Mouse (Mus musculus): ENCODE measurements around the gene Hoxb9. TPM values are rescaled to one million over a fixed set of nuclear protein-coding genes. Genes with fewer than 3 reads are reported as not detected.

Gene Hoxb9
- polyA plus RNA-seq (2016; fragmentation: Nextera tagmentation; extraction: Ambion mirVana) = 0.06 TPM in 1 of 2 replicates, not detected in the other

DNA sequence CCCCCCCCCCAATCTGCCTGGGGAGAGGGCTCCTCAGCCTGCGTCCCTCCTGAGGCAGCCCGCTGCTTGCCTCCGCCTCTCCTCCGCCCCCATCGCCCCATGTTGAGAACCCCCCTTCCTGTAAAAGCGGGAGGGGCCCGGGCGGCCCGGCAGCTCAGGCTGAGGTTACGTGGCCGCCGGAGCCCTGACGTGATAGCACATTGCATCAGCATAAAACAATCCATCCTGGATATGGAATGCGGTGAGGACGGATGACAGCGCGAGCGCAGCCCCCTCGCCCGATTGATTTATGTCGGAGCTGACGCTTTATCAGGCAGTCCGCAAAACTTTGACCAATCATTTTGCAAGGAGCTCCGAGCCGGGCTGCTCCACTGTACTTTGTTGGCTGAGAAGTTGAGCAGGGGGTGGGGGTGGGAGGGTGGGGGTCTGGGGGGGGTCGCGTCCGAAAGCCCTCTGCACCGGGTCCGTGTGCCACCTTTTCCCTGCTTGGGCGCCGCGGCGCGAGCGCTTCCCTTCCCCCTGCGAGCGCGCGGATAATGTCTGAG, at the start of gene Hoxb9:
Hoxb9 (plus strand) TSS at position 462 of the 545 bp plus-strand sequence.
- ATAC-seq (ENCODE audit: insufficient number of reproducible peaks, low FRiP score) = no peak
- WGBS = under 1% methylated on average over 40 of the region's 40 CpGs
- Histone ChIP-seq H3K9me3 (replicated peaks) (no peaks in the 10 kb centered on the region), H3K4me3 (peak within 1 kb of the TSS; percentile 29), H3K4me2 (peak within 1 kb of the TSS; percentile 51), H3K9ac (no peak within 1 kb of the TSS), H3K27ac (ENCODE audit: poor library complexity, severe bottlenecking) (no peak within 1 kb of the TSS), H3K36me3 (no peaks in the 10 kb centered on the region), H3K4me1 (replicated peaks) (peaks cover 19% of the 10 kb centered on the region), H3K27me3 (replicated peaks) (peaks cover 96% of the 10 kb centered on the region)

GRCm38 (mm10) chr11:96223813-96224212, 47.4 kb upstream of the Hoxb9 start:
- H3K4me1 ChIP-seq (replicated peaks) = no peaks in the 10 kb centered on the region
- no peak overlapping the region for H3K9ac ChIP-seq
- no peak overlapping the region for H3K4me3 ChIP-seq
- no peak for ATAC-seq (ENCODE audit: insufficient number of reproducible peaks, low FRiP score)
- no peak overlapping the region for H3K27ac ChIP-seq (ENCODE audit: poor library complexity, severe bottlenecking)
- no peaks in the 10 kb centered on the region for H3K36me3 ChIP-seq
- H3K4me2 ChIP-seq = no peak overlapping the region
- H3K27me3 ChIP-seq (replicated peaks) = peaks cover 38% of the 10 kb centered on the region
- H3K9me3 ChIP-seq (replicated peaks) = peaks cover 17% of the 10 kb centered on the region; the same call in 1 of the 2 replicates
- 39% methylated on average over 2 of the region's 2 CpGs for WGBS

GRCm38 (mm10) chr11:96227676-96228075, 43.6 kb upstream of the Hoxb9 start:
- Histone ChIP-seq H3K4me1 (replicated peaks) (no peaks in the 10 kb centered on the region), H3K4me3 (no peak overlapping the region), H3K27ac (ENCODE audit: poor library complexity, severe bottlenecking) (no peak overlapping the region), H3K9me3 (replicated peaks) (peaks cover 12% of the 10 kb centered on the region; the same call in 1 of the 2 replicates), H3K36me3 (no peaks in the 10 kb centered on the region), H3K9ac (no peak overlapping the region), H3K27me3 (replicated peaks) (peaks cover 39% of the 10 kb centered on the region), H3K4me2 (no peak overlapping the region)
- WGBS = 67% methylated on average over 9 of the region's 9 CpGs
- no peak for ATAC-seq (ENCODE audit: insufficient number of reproducible peaks, low FRiP score)

DNA sequence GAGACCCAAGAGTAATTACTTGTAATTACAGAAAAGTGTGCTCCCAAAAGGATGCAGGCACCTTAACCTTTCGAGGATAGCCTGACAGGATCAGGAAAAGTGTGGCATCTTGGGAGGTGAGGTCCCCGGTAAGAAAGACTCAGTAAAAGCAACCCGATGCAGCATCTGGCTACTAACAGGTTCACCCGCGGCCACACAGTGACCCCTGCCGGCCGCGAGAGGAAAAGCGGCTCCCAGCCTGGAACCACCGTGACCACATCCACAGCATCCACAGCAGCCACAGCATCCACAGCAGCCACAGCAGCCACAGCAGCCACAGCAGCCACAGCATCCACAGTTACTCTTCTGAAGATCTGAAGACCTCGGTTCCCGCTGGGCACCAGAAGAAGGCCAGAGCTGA, 36.4 kb upstream of the Hoxb9 start:
- peaks cover 80% of the 10 kb centered on the region for H3K27me3 ChIP-seq (replicated peaks)
- H3K36me3 ChIP-seq = no peaks in the 10 kb centered on the region
- 2% methylated on average over 12 of the region's 12 CpGs for WGBS
- no peak for ATAC-seq (ENCODE audit: insufficient number of reproducible peaks, low FRiP score)
- H3K9ac ChIP-seq = no peak overlapping the region
- H3K9me3 ChIP-seq (replicated peaks) = no peaks in the 10 kb centered on the region
- no peak overlapping the region for H3K27ac ChIP-seq (ENCODE audit: poor library complexity, severe bottlenecking)
- no peak overlapping the region for H3K4me3 ChIP-seq
- H3K4me1 ChIP-seq (replicated peaks) = no peaks in the 10 kb centered on the region
- H3K4me2 ChIP-seq = no peak overlapping the region

- no peak for ATAC-seq (ENCODE audit: insufficient number of reproducible peaks, low FRiP score)
- no peak overlapping the region for H3K4me2 ChIP-seq
- no peaks in the 10 kb centered on the region for H3K4me1 ChIP-seq (replicated peaks)
- 2% methylated on average over 7 of the region's 7 CpGs for WGBS
- peaks cover 64% of the 10 kb centered on the region for H3K27me3 ChIP-seq (replicated peaks)
- H3K4me3 ChIP-seq = no peak overlapping the region
- no peaks in the 10 kb centered on the region for H3K9me3 ChIP-seq (replicated peaks)
- H3K9ac ChIP-seq = no peak overlapping the region
- no peak overlapping the region for H3K27ac ChIP-seq (ENCODE audit: poor library complexity, severe bottlenecking)
- H3K36me3 ChIP-seq = no peaks in the 10 kb centered on the region
Measured at GRCm38 (mm10) chr11:96240211-96240610, 31.0 kb upstream of the Hoxb9 start.

GRCm38 (mm10) chr11:96250901-96251300, 20.4 kb upstream of the Hoxb9 start:
- no peak for ATAC-seq (ENCODE audit: insufficient number of reproducible peaks, low FRiP score)
- 3% methylated on average over 14 of the region's 14 CpGs for WGBS

DNA sequence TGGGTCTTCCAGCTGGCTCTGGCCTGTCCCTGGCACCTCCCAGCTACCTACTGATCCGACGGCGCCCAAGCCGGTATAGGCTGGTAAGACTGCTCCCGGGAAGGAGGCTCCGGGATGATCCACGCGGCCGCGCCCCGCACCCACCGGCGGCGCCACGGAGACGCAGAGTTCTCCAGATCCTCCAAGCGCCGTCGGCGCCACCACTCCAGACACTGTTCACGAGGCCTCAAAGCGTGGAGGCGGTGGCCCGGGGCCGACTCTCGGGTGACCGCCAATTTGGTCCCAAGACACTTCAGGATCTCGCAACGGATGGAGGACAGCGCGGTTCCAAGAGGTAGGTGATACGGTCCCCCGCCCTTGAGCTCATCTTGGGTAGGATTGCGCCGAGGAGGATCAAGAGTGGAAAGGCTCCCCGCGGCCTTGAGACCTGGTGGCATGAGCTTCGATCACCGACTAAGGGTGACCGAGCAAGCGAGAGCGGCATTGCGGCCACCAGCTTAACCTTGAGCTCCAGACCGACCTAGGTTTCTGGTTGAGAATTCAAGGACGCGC, 19.7 kb upstream of the Hoxb9 start:
- Histone ChIP-seq H3K4me1 (replicated peaks) (peaks cover 3% of the 10 kb centered on the region; the same call in 1 of the 2 replicates), H3K36me3 (no peaks in the 10 kb centered on the region), H3K4me3 (peak overlapping the region; percentile 7; the same call in 1 of the 2 replicates), H3K27ac (ENCODE audit: poor library complexity, severe bottlenecking) (no peak overlapping the region), H3K9me3 (replicated peaks) (no peaks in the 10 kb centered on the region), H3K9ac (no peak overlapping the region), H3K27me3 (replicated peaks) (peaks cover 100% of the 10 kb centered on the region), H3K4me2 (peak overlapping the region; percentile 22)
- under 1% methylated on average over 46 of the region's 46 CpGs for WGBS
- ATAC-seq (ENCODE audit: insufficient number of reproducible peaks, low FRiP score) = no peak

More at GRCm38 (mm10) chr11:96250901-96251300, 20.4 kb upstream of the Hoxb9 start:
- no peak overlapping the region for H3K4me2 ChIP-seq
- H3K36me3 ChIP-seq = no peaks in the 10 kb centered on the region
- no peaks in the 10 kb centered on the region for H3K9me3 ChIP-seq (replicated peaks)
- peaks cover 99% of the 10 kb centered on the region for H3K27me3 ChIP-seq (replicated peaks)
- peaks cover 3% of the 10 kb centered on the region; the same call in 1 of the 2 replicates for H3K4me1 ChIP-seq (replicated peaks)
- H3K27ac ChIP-seq (ENCODE audit: poor library complexity, severe bottlenecking) = no peak overlapping the region
- H3K4me3 ChIP-seq = no peak overlapping the region
- H3K9ac ChIP-seq = no peak overlapping the region

DNA sequence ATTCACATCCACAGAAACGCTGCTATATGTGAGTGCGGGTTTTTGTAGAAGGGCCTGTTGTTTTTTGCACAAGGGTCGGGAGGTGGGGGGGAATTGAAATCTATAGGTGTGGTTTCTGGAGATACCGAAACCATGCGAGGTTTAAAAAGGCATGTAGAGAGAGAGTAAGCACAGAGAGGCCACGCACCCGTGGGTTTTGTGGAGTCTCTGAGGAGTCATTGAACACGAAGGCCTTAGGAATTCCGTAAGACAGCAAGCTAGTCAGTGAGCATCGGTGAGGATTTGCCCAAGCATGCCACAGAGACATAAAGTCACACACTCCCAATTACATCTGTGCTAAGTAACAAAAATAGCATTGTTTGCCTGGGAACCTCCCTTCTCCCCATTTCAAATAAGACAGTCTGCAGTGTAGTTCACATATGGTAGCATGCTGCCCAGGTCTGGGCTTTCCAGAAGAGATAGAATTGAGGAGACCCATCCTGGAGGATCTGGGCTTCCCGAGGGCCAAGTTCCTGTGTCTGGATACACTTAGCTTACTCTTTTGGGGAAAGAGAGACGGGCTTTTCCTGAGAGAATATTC, 18.6 kb upstream of the Hoxb9 start:
- WGBS = 6% methylated on average over 12 of the region's 12 CpGs
- no peak overlapping the region for H3K4me3 ChIP-seq

DNA sequence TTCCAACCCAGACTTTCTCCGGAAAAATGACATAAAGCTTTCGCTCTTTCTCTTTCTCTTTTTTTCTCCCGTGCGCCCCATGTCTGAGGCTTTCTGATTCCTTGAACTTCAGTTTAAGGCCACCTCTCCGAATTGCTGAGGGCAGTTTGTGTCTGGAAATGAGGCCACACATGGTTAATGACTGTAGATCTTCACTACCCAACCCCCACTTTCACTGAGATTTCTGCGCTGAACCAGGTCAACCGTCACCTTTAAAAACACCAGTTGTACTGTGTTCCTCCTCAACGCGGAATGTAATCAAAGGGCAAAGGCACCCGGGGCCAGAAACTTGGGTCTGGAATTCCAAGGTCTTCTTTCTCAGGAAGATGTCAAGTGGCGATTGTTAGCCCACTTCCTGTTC, 17.0 kb upstream of the Hoxb9 start:
- no peak overlapping the region for H3K4me2 ChIP-seq
- no peak for ATAC-seq (ENCODE audit: insufficient number of reproducible peaks, low FRiP score)
- peaks cover 3% of the 10 kb centered on the region; the same call in 1 of the 2 replicates for H3K4me1 ChIP-seq (replicated peaks)
- peaks cover 100% of the 10 kb centered on the region for H3K27me3 ChIP-seq (replicated peaks)
- no peaks in the 10 kb centered on the region for H3K9me3 ChIP-seq (replicated peaks)
- no peak overlapping the region for H3K27ac ChIP-seq (ENCODE audit: poor library complexity, severe bottlenecking)
- no peak overlapping the region for H3K4me3 ChIP-seq
- WGBS = 3% methylated on average over 11 of the region's 11 CpGs
- no peaks in the 10 kb centered on the region for H3K36me3 ChIP-seq
- H3K9ac ChIP-seq = no peak overlapping the region

More for the DNA sequence above, 18.6 kb upstream of the Hoxb9 start:
- Histone ChIP-seq H3K36me3 (no peaks in the 10 kb centered on the region), H3K9ac (no peak overlapping the region), H3K27me3 (replicated peaks) (peaks cover 100% of the 10 kb centered on the region), H3K27ac (ENCODE audit: poor library complexity, severe bottlenecking) (no peak overlapping the region), H3K9me3 (replicated peaks) (no peaks in the 10 kb centered on the region), H3K4me2 (no peak overlapping the region), H3K4me1 (replicated peaks) (peaks cover 3% of the 10 kb centered on the region; the same call in 1 of the 2 replicates)
- ATAC-seq (ENCODE audit: insufficient number of reproducible peaks, low FRiP score) = no peak

DNA sequence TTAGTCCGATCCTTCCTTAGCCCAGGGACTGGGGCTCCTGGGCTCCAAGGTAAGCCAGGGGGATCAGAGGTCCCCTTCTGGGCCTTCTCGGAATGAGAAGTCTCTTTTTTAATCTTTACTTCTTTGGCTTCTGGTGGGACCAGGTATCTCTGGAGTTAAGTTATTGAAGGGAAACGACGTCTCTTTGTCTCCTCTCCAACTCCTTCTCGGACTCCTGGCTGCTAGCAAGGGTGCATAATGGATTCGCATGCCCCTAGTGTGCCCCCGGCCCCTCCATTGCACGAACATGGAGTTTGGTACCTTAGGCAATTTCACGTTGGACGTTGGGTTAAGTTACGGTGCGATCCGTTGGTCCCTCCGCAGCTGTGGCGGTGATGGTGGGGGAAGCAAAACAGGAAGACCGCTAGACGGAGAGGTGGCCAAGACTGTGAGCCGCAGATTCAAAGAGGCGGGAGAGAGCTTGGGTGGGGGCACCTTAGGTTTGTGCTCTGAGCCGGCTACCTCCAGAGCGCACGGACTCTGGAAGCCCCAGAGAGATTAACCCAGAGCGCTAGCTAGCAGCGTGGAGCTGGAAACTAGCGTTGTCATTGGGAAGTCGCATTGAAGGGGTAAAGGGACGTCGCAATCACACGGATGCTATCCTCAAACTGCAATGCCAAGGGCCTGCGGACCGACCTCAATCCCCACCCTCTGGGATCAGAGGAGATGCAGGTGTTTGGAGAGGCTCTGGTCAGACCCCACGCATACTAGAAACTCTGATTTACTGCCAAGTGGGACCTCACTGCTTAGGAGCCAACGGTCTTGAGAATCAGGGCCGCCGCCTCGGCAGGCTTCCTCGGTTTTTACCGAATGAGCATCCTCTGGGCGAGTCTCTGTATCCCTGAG, 15.9 kb upstream of the Hoxb9 start:
- H3K4me3 ChIP-seq = no peak overlapping the region
- 1% methylated on average over 39 of the region's 39 CpGs for WGBS
- H3K9me3 ChIP-seq (replicated peaks) = no peaks in the 10 kb centered on the region
- no peak overlapping the region for H3K4me2 ChIP-seq
- ATAC-seq (ENCODE audit: insufficient number of reproducible peaks, low FRiP score) = no peak
- H3K36me3 ChIP-seq = no peaks in the 10 kb centered on the region
- H3K9ac ChIP-seq = no peak overlapping the region
- H3K27ac ChIP-seq (ENCODE audit: poor library complexity, severe bottlenecking) = no peak overlapping the region
- peaks cover 6% of the 10 kb centered on the region; the same call in 1 of the 2 replicates for H3K4me1 ChIP-seq (replicated peaks)
- peaks cover 100% of the 10 kb centered on the region for H3K27me3 ChIP-seq (replicated peaks)

- no peaks in the 10 kb centered on the region for H3K36me3 ChIP-seq
- 1% methylated on average over 14 of the region's 14 CpGs for WGBS
- ATAC-seq (ENCODE audit: insufficient number of reproducible peaks, low FRiP score) = no peak
- H3K9me3 ChIP-seq (replicated peaks) = no peaks in the 10 kb centered on the region
- H3K4me3 ChIP-seq = no peak overlapping the region
- no peak overlapping the region for H3K27ac ChIP-seq (ENCODE audit: poor library complexity, severe bottlenecking)
- no peak overlapping the region for H3K9ac ChIP-seq
- H3K4me1 ChIP-seq (replicated peaks) = peaks cover 6% of the 10 kb centered on the region; the same call in 1 of the 2 replicates
- peaks cover 100% of the 10 kb centered on the region for H3K27me3 ChIP-seq (replicated peaks)
- H3K4me2 ChIP-seq = no peak overlapping the region
Measured at GRCm38 (mm10) chr11:96255996-96256445, 15.2 kb upstream of the Hoxb9 start.

Data from heart, embryonic 12.5 days (tissue).